Mouse (Mus musculus) cerebellum, adult 2 months (tissue): ENCODE data around the gene Prr12. TPM values are rescaled to one million over a fixed set of nuclear protein-coding genes. Genes with fewer than 3 reads are reported as not detected.
A peak's percentile ranks its signal among the peaks of the same experiment; 100 is the strongest.

ENCODE experiments used
- DNase-seq, 2 experiments: peaks; one replicate each; pipeline ENCODE4 v3.0.0; 2021
- H3K27ac ChIP-seq: fragments of 200-500 bp; 2 replicates; pipeline ENCODE4 v1.5.1; 2012; ENCODE audit warnings: low read length, control low read depth, inconsistent platforms; ENCODE audit not compliant: insufficient read depth
- H3K27me3 ChIP-seq: fragments of 200-500 bp; 2 replicates; pipeline ENCODE4 v1.6.1; 2012; ENCODE audit warnings: inconsistent platforms, mild to moderate bottlenecking, low read length, moderate library complexity; ENCODE audit not compliant: control insufficient read depth, insufficient read depth
- H3K4me1 ChIP-seq: fragments of 200-500 bp; 2 replicates; pipeline ENCODE4 v1.6.1; 2011; ENCODE audit warnings: low read length; ENCODE audit not compliant: control insufficient read depth, insufficient read depth
- H3K4me3 ChIP-seq: fragments of 200-500 bp; replicated peaks from 2 replicates; pipeline ENCODE3; 2011; ENCODE audit warnings: mild to moderate bottlenecking, low read depth, low read length, control low read depth; ENCODE audit not compliant: insufficient read depth
- CTCF ChIP-seq: fragments of 200-500 bp; IDR thresholded peaks from 2 replicates; pipeline ENCODE4 v1.5.1; 2011; ENCODE audit warnings: low read depth, mild to moderate bottlenecking, control low read depth, low read length, moderate library complexity, borderline replicate concordance; ENCODE audit not compliant: insufficient read depth
- POLR2A ChIP-seq: fragments of 200-500 bp; IDR thresholded peaks from 2 replicates; pipeline ENCODE4 v1.6.1; 2011; ENCODE audit warnings: low read length, control low read depth, borderline replicate concordance; ENCODE audit not compliant: insufficient read depth
- WGBS: fragments of 180-500 bp; shearing (Covaris S2); methylation state at CpG from one replicate; pipeline ENCODE4 v1.1.7; 2018; 5-methylcytosine and 5-hydroxymethylcytosine counted together
- polyA plus RNA-seq: library from polyadenylated mRNA; depleted of rRNA; stranded (reverse); fragments of >200 nt; gene quantifications from 2 replicates; pipeline ENCODE4 v1.2.3, GENCODE M21; 2012

Gene Prr12
- polyA plus RNA-seq, 1 experiment = 23.3 TPM

- TF ChIP-seq POLR2A (no peak), CTCF (no peak)
- H3K4me3 ChIP-seq = no peak overlapping the region
- no peaks in the 10 kb centered on the region for H3K4me1 ChIP-seq
- no peak overlapping the region; the same call in 1 of the 2 replicates for H3K27ac ChIP-seq
- no peak for DNase-seq
- 72% methylated on average over 25 of the region's 25 CpGs for WGBS
- no peaks in the 10 kb centered on the region for H3K27me3 ChIP-seq
Measured at GRCm38 (mm10) chr7:45082401-45083299, 30.0 kb upstream of the Prr12 start.

DNA sequence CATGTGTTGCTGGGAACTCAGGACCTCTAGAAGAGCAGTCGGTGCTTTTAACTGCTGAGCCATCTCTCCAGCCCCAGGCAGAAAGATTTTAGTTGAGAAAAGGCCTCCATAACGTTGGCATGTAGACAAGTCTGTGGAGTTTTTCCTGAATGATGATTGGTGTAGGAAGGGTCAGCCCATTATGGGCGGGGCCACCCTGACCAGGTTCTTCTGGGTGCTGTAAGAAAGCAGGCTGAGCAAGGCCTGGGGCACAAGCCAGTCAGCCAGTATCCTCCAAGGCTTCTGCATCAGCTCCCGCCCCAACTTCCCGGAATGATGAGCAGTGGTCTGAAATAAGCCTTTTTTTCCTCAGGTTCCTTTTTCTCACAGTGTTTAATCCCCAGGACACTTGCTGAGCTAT lies 28.3 kb upstream of the Prr12 start:
- no peak overlapping the region for H3K4me3 ChIP-seq
- H3K27ac ChIP-seq = no peak overlapping the region
- no peak for TF ChIP-seq CTCF
- H3K27me3 ChIP-seq = no peaks in the 10 kb centered on the region
- WGBS = 58% methylated on average over 5 of the region's 5 CpGs
- no peaks in the 10 kb centered on the region for H3K4me1 ChIP-seq
- DNase-seq = no peak

GRCm38 (mm10) chr7:45079856-45080255 lies 27.2 kb upstream of the Prr12 start:
- Histone ChIP-seq H3K27ac (no peak overlapping the region), H3K27me3 (no peaks in the 10 kb centered on the region), H3K4me1 (peaks cover 8% of the 10 kb centered on the region), H3K4me3 (no peak overlapping the region)
- DNase-seq = peak; percentile 80 to 90
- no peak for TF ChIP-seq POLR2A
- TF ChIP-seq CTCF = peak; percentile 89
- under 1% methylated on average over 10 of the region's 10 CpGs for WGBS

- peaks cover 9% of the 10 kb centered on the region for H3K4me1 ChIP-seq
- no peak overlapping the region for H3K27ac ChIP-seq
- H3K4me3 ChIP-seq = no peak overlapping the region
- peak; percentile 62 to 73 for DNase-seq
- 37% methylated on average over 9 of the region's 9 CpGs for WGBS
- H3K27me3 ChIP-seq = no peaks in the 10 kb centered on the region
- no peak for TF ChIP-seq POLR2A
- peak; percentile 76 for TF ChIP-seq CTCF
Measured at GRCm38 (mm10) chr7:45078513-45078912, 25.8 kb upstream of the Prr12 start.

- no peak for DNase-seq
- Histone ChIP-seq H3K4me3 (no peak overlapping the region), H3K4me1 (peaks cover 9% of the 10 kb centered on the region), H3K27me3 (no peaks in the 10 kb centered on the region), H3K27ac (no peak overlapping the region)
- no peak for TF ChIP-seq POLR2A
- TF ChIP-seq CTCF = no peak
- WGBS = 86% methylated on average over 2 of the region's 2 CpGs
Measured at GRCm38 (mm10) chr7:45077829-45078228, 25.1 kb upstream of the Prr12 start.

DNA sequence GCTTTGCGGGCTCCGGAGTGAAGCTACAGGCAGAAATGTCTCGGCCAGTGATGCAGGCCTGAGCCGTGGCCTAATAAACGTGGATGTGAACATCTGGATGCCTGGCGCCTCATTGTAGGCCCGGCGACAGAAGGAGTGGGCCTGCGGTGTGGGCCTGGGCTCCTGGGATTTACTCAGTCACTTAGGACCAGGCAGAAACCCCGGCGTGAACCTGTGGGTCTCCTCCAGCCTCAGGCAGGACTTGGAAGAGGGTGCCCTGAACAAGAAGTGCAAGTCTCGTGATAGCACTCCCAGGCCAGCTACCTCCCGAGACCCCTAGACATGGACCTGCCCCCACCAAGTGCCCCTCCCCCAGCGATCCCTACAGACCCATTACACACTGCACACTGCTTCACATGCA lies 24.6 kb upstream of the Prr12 start:
- 78% methylated on average over 14 of the region's 14 CpGs for WGBS
- no peak for TF ChIP-seq CTCF
- no peak for TF ChIP-seq POLR2A
- no peak for DNase-seq

DNA sequence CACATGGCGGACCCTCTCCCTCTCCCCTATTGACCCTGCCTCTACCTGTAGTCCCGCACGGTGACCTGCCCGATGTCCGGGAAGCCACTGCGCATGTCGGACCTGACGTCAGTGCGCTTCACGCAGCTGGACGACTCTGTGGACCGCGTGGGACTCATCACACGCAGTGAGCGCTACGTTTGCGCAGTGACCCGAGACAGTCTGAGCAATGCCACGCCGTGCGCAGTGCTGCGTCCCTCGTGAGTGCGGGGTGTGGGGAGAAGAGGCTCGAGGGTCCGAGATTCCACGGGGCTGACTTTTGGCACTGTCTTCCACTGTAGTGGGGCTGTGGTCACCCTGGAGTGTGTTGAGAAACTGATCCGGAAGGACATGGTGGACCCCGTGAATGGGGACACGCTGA lies 23.8 kb upstream of the Prr12 start:
- TF ChIP-seq CTCF (no peak), POLR2A (no peak)
- Histone ChIP-seq H3K27ac (no peak overlapping the region), H3K4me3 (no peak overlapping the region), H3K4me1 (peaks cover 9% of the 10 kb centered on the region), H3K27me3 (no peaks in the 10 kb centered on the region)
- WGBS = 90% methylated on average over 30 of the region's 30 CpGs
- DNase-seq = no peak

More for the DNA sequence above, 24.6 kb upstream of the Prr12 start:
- Histone ChIP-seq H3K27me3 (no peaks in the 10 kb centered on the region), H3K4me1 (peaks cover 9% of the 10 kb centered on the region), H3K27ac (no peak overlapping the region), H3K4me3 (no peak overlapping the region)

DNA sequence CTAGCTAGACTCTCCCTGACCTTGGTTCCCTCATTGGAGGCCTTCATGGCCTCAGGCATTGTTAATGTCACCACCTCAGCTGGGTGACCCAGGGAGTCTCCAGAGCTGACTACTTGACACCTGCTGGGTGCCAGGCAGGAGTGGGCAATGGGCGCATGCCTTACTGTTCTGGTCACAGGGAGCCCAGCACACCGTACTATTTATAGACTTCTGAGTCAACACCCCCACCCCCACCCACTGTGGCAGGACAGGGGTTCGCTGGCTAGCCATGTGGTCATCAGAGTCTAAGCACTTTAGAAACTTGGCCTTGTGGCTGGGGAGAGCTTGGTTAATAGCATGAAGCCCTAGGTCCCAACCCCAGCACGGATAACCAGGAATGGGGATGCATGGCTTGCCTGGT lies 22.7 kb upstream of the Prr12 start:
- H3K27me3 ChIP-seq = no peaks in the 10 kb centered on the region
- TF ChIP-seq POLR2A (no peak), CTCF (no peak)
- no peak overlapping the region for H3K4me3 ChIP-seq
- peaks cover 9% of the 10 kb centered on the region for H3K4me1 ChIP-seq
- DNase-seq = no peak
- 41% methylated on average over 4 of the region's 4 CpGs for WGBS
- no peak overlapping the region for H3K27ac ChIP-seq
